Mouse (Mus musculus) testis, adult 2 months (tissue): ENCODE measurements around the gene Ppp1r12a.

ENCODE experiments used
- CTCF ChIP-seq: fragments of 200-500 bp; IDR thresholded peaks from 2 replicates; pipeline ENCODE4 v1.5.1; 2012; ENCODE audit warnings: low read depth, mild to moderate bottlenecking, inconsistent platforms, low read length, moderate library complexity; ENCODE audit not compliant: control insufficient read depth, insufficient read depth, insufficient replicate concordance
- POLR2A ChIP-seq: fragments of 200-500 bp; IDR thresholded peaks from 2 replicates; pipeline ENCODE4 v1.6.1; 2012; ENCODE audit warnings: low read depth, mild to moderate bottlenecking, inconsistent platforms, low read length, moderate library complexity; ENCODE audit not compliant: control insufficient read depth

GRCm38 (mm10) chr10:108293620-108294195 lies 131.7 kb downstream of the Ppp1r12a start:
- TF ChIP-seq CTCF: no peak
- no peak for TF ChIP-seq POLR2A
